Mouse (Mus musculus): ENCODE data around the gene Cyp4f39. TPM values are rescaled to one million over a fixed set of nuclear protein-coding genes. Genes with fewer than 3 reads are reported as not detected.
"Not testable (repeated sequence)": the region's sequence is repeated elsewhere in the genome, so short reads cannot be mapped to it uniquely, and the experiment has no call there.

The Cyp4f39 gene
- polyA plus RNA-seq, 1 experiment from 2014 or later: 0.15 TPM

GRCm38 (mm10) chr17:32505851-32506728 is 53.6 kb downstream of the Cyp4f39 start, which contains the start of gene Cyp4f17:
Gene Cyp4f17 (plus strand): TSS chr17:32506050.
- peak; percentile 76 for ATAC-seq (replicated peaks; ENCODE audit: low FRiP score)
- no peaks in the 10 kb centered on the region; the same call in none of the 2 replicates for H3K4me1 ChIP-seq (replicated peaks; ENCODE audit: control insufficient read depth, insufficient read depth, low read length)
- peak within 1 kb of the TSS; percentile 55 for H3K4me3 ChIP-seq (ENCODE audit: low read depth, low read length)
- no peak within 1 kb of the TSS; the same call in 1 of the 2 replicates for H3K27ac ChIP-seq (ENCODE audit: low read depth, low read length)
- H3K36me3 ChIP-seq (ENCODE audit: control insufficient read depth, insufficient read depth, low read length): no peaks in the 10 kb centered on the region
- WGBS: 3% methylated on average over 30 of the region's 30 CpGs
- H3K9me3 ChIP-seq (ENCODE audit: control insufficient read depth, low read length): no peaks in the 10 kb centered on the region
- no peaks in the 10 kb centered on the region for H3K27me3 ChIP-seq (replicated peaks; ENCODE audit: control insufficient read depth, insufficient read depth, low read length)
- H3K9ac ChIP-seq (ENCODE audit: low read depth, low read length): peak within 1 kb of the TSS; percentile 27
- peak; percentile 75 for DNase-seq (ENCODE audit: low spot score)
- peak within 1 kb of the TSS; percentile 91 for H3K4me2 ChIP-seq

- Histone ChIP-seq H3K4me1 (replicated peaks; ENCODE audit: control insufficient read depth, insufficient read depth, low read length) (no peaks in the 10 kb centered on the region; the same call in none of the 2 replicates), H3K4me2 (peak overlapping the region; percentile 91), H3K9me3 (ENCODE audit: control insufficient read depth, low read length) (no peaks in the 10 kb centered on the region), H3K9ac (ENCODE audit: low read depth, low read length) (peak overlapping the region; percentile 27), H3K27ac (ENCODE audit: low read depth, low read length) (no peak overlapping the region), H3K36me3 (ENCODE audit: control insufficient read depth, insufficient read depth, low read length) (no peaks in the 10 kb centered on the region), H3K27me3 (replicated peaks; ENCODE audit: control insufficient read depth, insufficient read depth, low read length) (no peaks in the 10 kb centered on the region), H3K4me3 (ENCODE audit: low read depth, low read length) (peak overlapping the region; percentile 55)
- 0 out of 2 replicates have a peak, but pooled peaks have one; percentile 26 for ATAC-seq (replicated peaks; ENCODE audit: low FRiP score)
- 48% methylated on average over 9 of the region's 9 CpGs for WGBS
- no peak for DNase-seq (ENCODE audit: low spot score)
Measured at GRCm38 (mm10) chr17:32506729-32507245, 54.3 kb downstream of the Cyp4f39 start.

- no peaks in the 10 kb centered on the region for H3K27me3 ChIP-seq (replicated peaks; ENCODE audit: control insufficient read depth, insufficient read depth, low read length)
- DNase-seq (ENCODE audit: low spot score) (no peak), ATAC-seq (replicated peaks; ENCODE audit: low FRiP score) (no peak)
- H3K4me1 ChIP-seq (replicated peaks; ENCODE audit: control insufficient read depth, insufficient read depth, low read length): no peaks in the 10 kb centered on the region
- 76% methylated on average over 5 of the region's 5 CpGs for WGBS
- H3K9me3 ChIP-seq (ENCODE audit: control insufficient read depth, low read length): no peaks in the 10 kb centered on the region
- no peak overlapping the region for H3K27ac ChIP-seq (ENCODE audit: low read depth, low read length)
- H3K4me3 ChIP-seq (ENCODE audit: low read depth, low read length): no peak overlapping the region
- no peak overlapping the region for H3K4me2 ChIP-seq
- H3K9ac ChIP-seq (ENCODE audit: low read depth, low read length): no peak overlapping the region
- no peaks in the 10 kb centered on the region for H3K36me3 ChIP-seq (ENCODE audit: control insufficient read depth, insufficient read depth, low read length)
Measured at GRCm38 (mm10) chr17:32516126-32516525, 63.6 kb downstream of the Cyp4f39 start.

- H3K9ac ChIP-seq (ENCODE audit: low read depth, low read length): no peak overlapping the region
- 87% methylated on average over 5 of the region's 5 CpGs for WGBS
- H3K4me3 ChIP-seq (ENCODE audit: low read depth, low read length): no peak overlapping the region
- H3K36me3 ChIP-seq (ENCODE audit: control insufficient read depth, insufficient read depth, low read length): no peaks in the 10 kb centered on the region
- H3K4me1 ChIP-seq (replicated peaks; ENCODE audit: control insufficient read depth, insufficient read depth, low read length): no peaks in the 10 kb centered on the region
- DNase-seq (ENCODE audit: low spot score) (no peak), ATAC-seq (replicated peaks; ENCODE audit: low FRiP score) (no peak)
- no peak overlapping the region for H3K27ac ChIP-seq (ENCODE audit: low read depth, low read length)
- H3K27me3 ChIP-seq (replicated peaks; ENCODE audit: control insufficient read depth, insufficient read depth, low read length): no peaks in the 10 kb centered on the region
- no peak overlapping the region for H3K4me2 ChIP-seq
- H3K9me3 ChIP-seq (ENCODE audit: control insufficient read depth, low read length): no peaks in the 10 kb centered on the region
Measured at GRCm38 (mm10) chr17:32521981-32522380, 69.5 kb downstream of the Cyp4f39 start.

- Histone ChIP-seq H3K4me3 (ENCODE audit: low read depth, low read length) (no peak overlapping the region), H3K4me1 (replicated peaks; ENCODE audit: control insufficient read depth, insufficient read depth, low read length) (no peaks in the 10 kb centered on the region), H3K27ac (ENCODE audit: low read depth, low read length) (no peak overlapping the region), H3K9me3 (ENCODE audit: control insufficient read depth, low read length) (no peaks in the 10 kb centered on the region), H3K9ac (ENCODE audit: low read depth, low read length) (no peak overlapping the region), H3K36me3 (ENCODE audit: control insufficient read depth, insufficient read depth, low read length) (no peaks in the 10 kb centered on the region), H3K4me2 (no peak overlapping the region), H3K27me3 (replicated peaks; ENCODE audit: control insufficient read depth, insufficient read depth, low read length) (no peaks in the 10 kb centered on the region)
- DNase-seq (ENCODE audit: low spot score): no peak
- WGBS: 73% methylated on average over 4 of the region's 4 CpGs
- ATAC-seq (replicated peaks; ENCODE audit: low FRiP score): no peak
Measured at GRCm38 (mm10) chr17:32522386-32522785, 69.9 kb downstream of the Cyp4f39 start.

GRCm38 (mm10) chr17:32522816-32523215 is 70.3 kb downstream of the Cyp4f39 start:
- H3K4me3 ChIP-seq (ENCODE audit: low read depth, low read length): no peak overlapping the region
- ATAC-seq (replicated peaks; ENCODE audit: low FRiP score): no peak
- no peaks in the 10 kb centered on the region for H3K4me1 ChIP-seq (replicated peaks; ENCODE audit: control insufficient read depth, insufficient read depth, low read length)
- no peak overlapping the region for H3K27ac ChIP-seq (ENCODE audit: low read depth, low read length)
- H3K9me3 ChIP-seq (ENCODE audit: control insufficient read depth, low read length): no peaks in the 10 kb centered on the region
- H3K4me2 ChIP-seq: no peak overlapping the region
- WGBS: 78% methylated on average over 5 of the region's 5 CpGs
- H3K9ac ChIP-seq (ENCODE audit: low read depth, low read length): no peak overlapping the region
- no peaks in the 10 kb centered on the region for H3K27me3 ChIP-seq (replicated peaks; ENCODE audit: control insufficient read depth, insufficient read depth, low read length)
- H3K36me3 ChIP-seq (ENCODE audit: control insufficient read depth, insufficient read depth, low read length): no peaks in the 10 kb centered on the region
- no peak for DNase-seq (ENCODE audit: low spot score)

- Histone ChIP-seq H3K9ac (ENCODE audit: low read depth, low read length) (no peak overlapping the region), H3K27ac (ENCODE audit: low read depth, low read length) (no peak overlapping the region), H3K4me1 (replicated peaks; ENCODE audit: control insufficient read depth, insufficient read depth, low read length) (no peaks in the 10 kb centered on the region), H3K4me2 (no peak overlapping the region), H3K9me3 (ENCODE audit: control insufficient read depth, low read length) (no peaks in the 10 kb centered on the region), H3K36me3 (ENCODE audit: control insufficient read depth, insufficient read depth, low read length) (no peaks in the 10 kb centered on the region), H3K27me3 (replicated peaks; ENCODE audit: control insufficient read depth, insufficient read depth, low read length) (no peaks in the 10 kb centered on the region), H3K4me3 (ENCODE audit: low read depth, low read length) (no peak overlapping the region)
- 80% methylated on average over 11 of the region's 11 CpGs for WGBS
- no peak for ATAC-seq (replicated peaks; ENCODE audit: low FRiP score)
- no peak for DNase-seq (ENCODE audit: low spot score)
Measured at GRCm38 (mm10) chr17:32523895-32524294, 71.4 kb downstream of the Cyp4f39 start.

GRCm38 (mm10) chr17:32526341-32526740 is 73.8 kb downstream of the Cyp4f39 start:
- not testable (repeated sequence) for ATAC-seq (replicated peaks; ENCODE audit: low FRiP score); H3K27me3 ChIP-seq (replicated peaks; ENCODE audit: control insufficient read depth, insufficient read depth, low read length); H3K4me3 ChIP-seq (ENCODE audit: low read depth, low read length); H3K4me2 ChIP-seq; H3K9me3 ChIP-seq (ENCODE audit: control insufficient read depth, low read length); DNase-seq (ENCODE audit: low spot score); H3K9ac ChIP-seq (ENCODE audit: low read depth, low read length); H3K36me3 ChIP-seq (ENCODE audit: control insufficient read depth, insufficient read depth, low read length); H3K4me1 ChIP-seq (replicated peaks; ENCODE audit: control insufficient read depth, insufficient read depth, low read length); H3K27ac ChIP-seq (ENCODE audit: low read depth, low read length)
- 92% methylated on average over 1 of the region's 1 CpGs for WGBS
